Mouse (Mus musculus): ENCODE results near the gene 1700025C18Rik. TPM values are rescaled to one million over a fixed set of nuclear protein-coding genes. Genes with fewer than 3 reads are reported as not detected.
A peak's percentile ranks its signal among the peaks of the same experiment; 100 is the strongest.

The 1700025C18Rik gene
- total RNA-seq, 1 experiment from 2014 or later: not detected

DNA sequence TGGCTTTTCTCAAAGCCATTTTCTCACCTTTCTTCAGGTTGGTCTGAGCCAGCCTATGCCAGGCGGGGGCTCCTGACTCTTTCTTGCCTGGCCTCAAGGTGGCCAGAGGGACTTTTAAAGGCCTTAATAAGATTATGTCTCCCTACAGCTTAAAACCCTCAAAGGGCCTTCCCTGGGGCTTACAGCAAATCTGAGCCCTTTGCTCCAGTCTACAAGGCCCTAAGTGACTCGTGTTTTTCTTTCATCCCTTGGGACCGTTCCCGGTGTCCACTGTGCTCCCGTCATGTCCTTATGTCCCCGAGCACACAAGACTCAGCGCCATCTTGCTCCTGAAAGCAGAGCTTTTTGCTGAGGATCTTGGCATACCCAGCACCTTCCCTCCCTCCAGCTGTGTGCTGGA, 9.3 kb downstream of the 1700025C18Rik start:
- no peak for ATAC-seq (ENCODE audit: extremely low read depth, insufficient number of reproducible peaks, low FRiP score, poor library complexity, severe bottlenecking)

DNA sequence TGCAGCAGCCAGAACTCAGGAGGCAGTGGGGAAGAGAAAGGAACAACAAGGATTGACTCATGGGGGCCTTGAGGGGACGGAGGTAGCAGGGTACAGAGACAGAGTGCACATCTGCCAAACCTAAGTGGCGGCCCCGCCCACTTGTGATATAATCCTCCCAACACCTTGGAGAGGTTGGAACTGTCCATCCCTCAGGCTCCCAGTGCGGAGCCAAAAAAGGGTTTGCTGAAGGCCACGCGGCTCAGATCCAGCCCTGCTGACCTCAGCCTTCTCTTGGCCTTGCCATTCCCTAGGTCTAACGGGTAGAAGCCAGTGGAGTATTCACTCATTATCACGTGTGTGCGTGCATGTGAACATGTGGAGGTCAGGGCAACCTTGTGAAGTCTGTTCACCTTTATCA, 9.9 kb downstream of the 1700025C18Rik start:
- no peak for ATAC-seq (ENCODE audit: extremely low read depth, insufficient number of reproducible peaks, low FRiP score, poor library complexity, severe bottlenecking)

DNA sequence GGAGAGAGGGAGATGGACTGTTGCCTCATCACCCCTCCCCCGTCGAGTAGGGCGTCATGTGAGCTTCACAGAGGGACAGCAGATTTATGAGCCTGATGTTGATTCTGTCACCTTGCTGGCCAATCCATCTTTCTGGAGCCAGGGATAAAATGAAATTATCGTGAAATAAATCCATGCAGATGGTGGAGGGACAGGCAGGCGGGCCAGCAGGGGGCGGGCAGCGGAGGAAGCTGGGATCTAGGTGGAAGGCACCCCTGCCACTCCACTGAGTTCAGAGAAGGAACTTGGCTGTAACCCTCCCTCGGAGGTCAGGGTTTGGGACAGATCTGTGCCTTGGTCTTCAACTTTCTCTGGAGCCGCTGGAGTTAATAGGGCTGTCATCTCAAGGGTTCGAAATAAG, 11.9 kb downstream of the 1700025C18Rik start:
- no peak for ATAC-seq (ENCODE audit: extremely low read depth, insufficient number of reproducible peaks, low FRiP score, poor library complexity, severe bottlenecking)

DNA sequence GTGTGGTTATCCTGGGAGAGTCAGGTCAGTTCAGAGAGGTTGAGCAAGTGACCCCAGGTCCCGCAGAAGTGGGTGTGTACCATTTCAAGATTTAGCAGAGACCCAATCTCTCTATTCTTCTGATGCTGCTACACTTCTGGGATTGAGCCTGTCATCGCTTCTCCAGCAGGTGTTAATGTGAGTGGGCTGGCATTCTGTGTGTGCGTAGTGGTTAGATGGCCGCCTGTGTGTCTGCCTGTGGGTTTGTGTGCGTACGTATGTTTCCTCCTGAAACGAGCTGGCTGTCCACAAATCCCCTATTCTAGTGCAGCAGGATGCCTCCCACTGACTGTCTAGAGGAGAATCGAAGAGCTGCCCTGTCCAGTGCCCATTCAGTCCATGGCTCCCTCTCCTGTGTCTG, 12.5 kb downstream of the 1700025C18Rik start:
- ATAC-seq (ENCODE audit: extremely low read depth, insufficient number of reproducible peaks, low FRiP score, poor library complexity, severe bottlenecking): no peak

DNA sequence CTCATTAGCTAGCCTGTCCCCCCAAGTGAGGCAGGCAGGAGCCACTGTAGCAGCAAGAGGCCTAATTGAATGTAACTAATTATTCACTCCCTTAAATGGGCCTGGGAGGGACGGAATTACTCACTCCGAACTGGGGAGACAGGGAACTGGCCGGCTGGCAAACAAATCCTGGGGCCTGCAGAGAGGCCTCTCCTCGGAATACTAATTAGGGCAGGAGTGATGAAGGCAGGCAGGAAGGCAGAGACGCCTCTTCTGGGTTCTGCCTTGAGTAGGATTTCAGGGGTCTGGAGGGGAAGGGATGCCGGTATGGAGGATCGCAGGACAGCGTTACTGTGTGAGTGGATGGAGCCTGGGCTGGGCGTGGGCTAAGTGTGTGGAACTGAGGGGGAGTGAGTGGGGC, 13.5 kb downstream of the 1700025C18Rik start:
- ATAC-seq (ENCODE audit: extremely low read depth, insufficient number of reproducible peaks, low FRiP score, poor library complexity, severe bottlenecking): no peak

DNA sequence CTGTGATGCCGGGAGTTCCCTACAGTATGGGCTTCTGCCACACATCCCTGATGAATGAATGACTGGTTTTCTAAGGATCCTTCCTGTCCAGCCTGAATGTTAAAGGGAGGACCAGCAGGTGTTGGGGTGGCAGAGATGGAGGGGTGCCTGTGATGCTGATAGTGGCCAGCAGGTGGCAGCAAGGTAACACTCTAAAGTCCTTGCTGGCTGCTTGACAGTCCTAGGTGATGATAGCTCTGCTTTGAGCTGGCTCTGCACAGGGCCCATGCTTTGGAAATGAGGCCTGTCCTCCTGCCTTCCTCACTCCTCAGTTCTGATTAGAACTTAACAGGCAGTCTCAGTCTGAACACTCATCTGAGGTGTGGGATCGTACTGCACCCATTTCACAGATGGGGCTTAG, 15.6 kb downstream of the 1700025C18Rik start:
- ATAC-seq (ENCODE audit: extremely low read depth, insufficient number of reproducible peaks, low FRiP score, poor library complexity, severe bottlenecking): peak; percentile 76

DNA sequence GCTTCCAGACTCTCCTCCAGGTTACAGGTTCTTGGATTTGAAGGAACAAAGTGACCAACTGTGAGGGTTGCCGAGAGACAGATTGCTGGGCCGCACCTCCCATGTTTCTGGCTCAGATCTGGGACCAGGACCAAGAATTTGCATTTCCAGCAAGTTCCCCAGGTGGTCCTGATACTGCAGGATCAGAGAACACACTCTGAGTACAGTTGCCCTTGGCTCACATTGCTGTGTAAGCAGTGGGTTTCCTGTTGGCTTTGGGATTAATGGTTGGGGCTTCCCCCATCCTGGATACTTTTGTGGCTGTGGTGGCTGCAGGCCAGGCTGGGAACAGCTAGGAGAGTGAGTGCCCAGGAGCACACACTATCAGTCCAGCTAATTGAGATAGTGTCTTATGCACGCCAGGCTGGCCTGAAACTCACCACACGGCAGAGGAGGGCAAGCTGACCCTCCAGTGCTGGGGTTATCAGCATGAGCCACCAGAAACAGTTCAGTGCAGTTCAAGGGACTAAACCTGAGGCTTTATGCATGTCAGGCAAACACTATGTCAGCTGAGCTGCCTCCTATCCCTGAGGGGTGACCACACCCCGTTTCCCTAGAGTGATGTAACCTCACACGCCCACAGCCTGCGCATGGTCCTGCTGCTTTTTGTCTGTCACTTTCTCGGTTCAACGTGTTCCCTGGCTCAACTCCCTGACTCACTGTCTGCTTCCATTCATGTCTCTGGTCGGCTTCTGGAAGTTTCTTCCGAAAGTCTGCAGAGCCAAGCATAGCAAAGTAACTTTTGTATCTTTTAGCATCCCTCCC, 16.3 kb downstream of the 1700025C18Rik start:
- no peak for ATAC-seq (ENCODE audit: extremely low read depth, insufficient number of reproducible peaks, low FRiP score, poor library complexity, severe bottlenecking)

DNA sequence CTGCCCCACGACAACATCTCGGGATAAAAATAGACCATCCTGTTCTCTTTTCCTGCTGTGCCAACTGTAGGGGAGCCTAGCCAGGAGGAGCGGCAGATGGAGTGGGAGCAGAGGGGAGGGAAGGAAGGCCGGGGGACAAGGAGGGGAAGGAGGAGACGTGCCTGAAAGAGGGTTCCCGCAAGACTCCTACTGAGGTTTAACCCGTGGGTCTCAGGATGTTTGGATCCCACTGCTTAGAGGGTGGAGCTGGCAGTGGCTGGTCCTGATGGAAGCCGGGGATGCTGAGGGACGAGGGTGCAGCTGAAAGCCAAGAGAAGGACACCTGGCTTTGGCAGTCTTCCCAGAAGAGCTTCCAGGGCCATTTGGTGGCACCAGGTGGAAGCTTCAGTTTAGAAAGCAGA, 17.2 kb downstream of the 1700025C18Rik start:
- no peak for ATAC-seq (ENCODE audit: extremely low read depth, insufficient number of reproducible peaks, low FRiP score, poor library complexity, severe bottlenecking)

DNA sequence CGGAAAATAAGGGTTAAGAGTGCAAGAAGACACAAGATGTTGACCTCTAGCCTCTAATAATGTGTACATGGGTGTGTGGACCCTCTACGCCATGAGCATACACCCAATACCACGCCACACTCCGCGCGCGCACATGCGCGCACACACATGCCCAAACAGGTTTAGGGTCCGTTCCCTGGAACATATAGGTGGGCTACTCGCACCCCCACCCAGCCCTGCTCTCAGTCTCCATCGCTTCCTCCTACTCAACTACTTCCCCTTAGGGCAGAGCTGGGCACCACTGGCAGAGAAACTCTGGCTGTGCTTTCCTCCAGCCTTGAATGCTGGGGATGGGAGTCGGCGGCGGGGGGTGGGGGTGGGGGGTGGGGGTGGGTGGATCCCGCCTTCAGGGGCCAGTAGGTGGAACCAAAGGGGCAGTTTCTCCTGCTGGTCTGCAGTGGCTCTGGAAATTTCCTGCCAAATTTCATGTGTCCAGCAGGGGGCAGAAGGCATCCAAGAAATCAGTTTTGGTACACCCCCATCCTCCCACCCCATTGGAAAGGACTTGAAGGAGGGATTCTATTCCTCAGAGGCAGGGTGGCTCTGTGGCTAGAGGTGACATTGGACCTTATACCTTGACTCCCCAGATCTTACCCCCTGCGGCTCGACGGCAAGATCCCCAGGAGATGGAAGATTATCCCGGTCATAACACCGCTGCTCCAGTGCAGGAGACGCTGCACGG, 20.3 kb downstream of the 1700025C18Rik start:
- ATAC-seq (ENCODE audit: extremely low read depth, insufficient number of reproducible peaks, low FRiP score, poor library complexity, severe bottlenecking): no peak

DNA sequence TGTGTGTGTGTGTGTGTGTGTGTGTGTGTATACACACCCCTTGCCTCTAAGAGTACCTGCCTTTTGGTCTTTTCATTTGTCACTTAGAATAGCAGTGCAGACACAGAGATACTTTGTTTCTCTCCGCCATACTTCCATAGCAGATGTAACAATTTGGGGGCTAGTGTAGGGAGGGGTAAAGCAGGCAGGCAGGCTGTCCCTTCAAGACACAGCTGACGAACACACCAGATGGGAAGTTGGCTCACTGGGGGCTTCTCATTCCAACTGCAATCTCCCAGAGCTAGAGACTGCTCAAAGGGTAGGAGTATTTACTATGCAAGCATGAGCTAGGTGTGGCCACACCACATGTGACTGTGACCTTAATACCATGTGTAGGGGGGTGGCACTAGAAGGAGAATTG, 21.7 kb downstream of the 1700025C18Rik start:
- ATAC-seq (ENCODE audit: extremely low read depth, insufficient number of reproducible peaks, low FRiP score, poor library complexity, severe bottlenecking): no peak

DNA sequence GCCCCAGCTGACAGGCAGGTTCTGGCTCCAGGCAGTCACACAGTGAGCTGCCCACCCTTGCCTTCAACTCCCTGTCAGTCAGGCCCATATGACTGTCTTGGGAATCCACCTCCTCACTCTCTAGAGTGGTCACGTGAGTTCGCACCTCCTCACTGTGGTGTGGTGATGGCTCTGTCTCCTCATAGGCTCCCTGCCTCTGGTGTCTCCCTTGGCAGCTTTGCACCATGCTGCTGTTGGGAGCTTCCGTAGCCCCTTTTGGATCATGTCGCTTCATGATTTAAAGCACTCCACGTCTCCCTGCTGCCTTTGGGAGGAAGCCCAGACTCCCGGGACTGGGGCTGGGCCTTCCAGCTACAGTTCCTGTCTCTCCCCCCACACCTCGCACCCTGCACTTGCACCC, 26.1 kb downstream of the 1700025C18Rik start:
- ATAC-seq (ENCODE audit: extremely low read depth, insufficient number of reproducible peaks, low FRiP score, poor library complexity, severe bottlenecking): no peak

DNA sequence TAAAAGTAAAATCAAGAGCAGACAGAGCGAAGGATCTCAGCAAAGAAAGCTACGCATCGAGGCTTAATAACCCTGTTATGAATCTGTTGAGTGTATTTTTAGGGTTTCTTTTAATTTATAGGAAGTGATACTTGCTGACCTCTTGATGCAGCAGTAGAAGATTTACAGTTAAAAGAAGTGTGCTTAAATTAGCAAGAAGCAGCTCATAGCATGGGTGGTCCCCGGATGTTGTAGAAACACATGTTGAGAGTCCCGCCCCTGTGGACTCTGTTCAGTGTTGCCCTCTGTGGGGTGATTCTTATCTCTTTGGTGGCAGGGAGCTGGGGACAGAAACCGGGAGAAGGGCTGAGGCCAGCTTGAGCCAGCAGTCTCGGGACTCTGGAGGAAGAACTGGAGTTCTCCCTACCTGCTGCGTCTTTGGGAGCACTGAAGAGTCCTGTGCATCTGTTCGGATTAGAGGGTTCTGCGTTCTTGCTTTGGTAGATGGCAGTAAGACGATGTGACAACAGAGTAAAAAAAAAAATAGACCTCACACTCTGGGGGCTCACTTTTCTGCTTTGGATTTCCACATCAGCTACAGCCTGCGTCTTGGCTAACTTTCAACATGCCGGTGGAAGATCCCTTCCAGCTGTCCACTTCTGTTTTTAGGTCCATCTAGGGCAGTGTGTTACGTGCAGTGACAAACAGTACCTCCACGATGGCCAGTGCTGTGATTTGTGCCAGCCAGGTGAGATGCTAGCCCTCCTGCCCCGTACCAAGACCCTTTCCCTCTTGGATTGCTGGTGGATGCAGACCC, 28.7 kb downstream of the 1700025C18Rik start:
- ATAC-seq (ENCODE audit: extremely low read depth, insufficient number of reproducible peaks, low FRiP score, poor library complexity, severe bottlenecking): peak; percentile 59; the same call in 1 of the 2 replicates

DNA sequence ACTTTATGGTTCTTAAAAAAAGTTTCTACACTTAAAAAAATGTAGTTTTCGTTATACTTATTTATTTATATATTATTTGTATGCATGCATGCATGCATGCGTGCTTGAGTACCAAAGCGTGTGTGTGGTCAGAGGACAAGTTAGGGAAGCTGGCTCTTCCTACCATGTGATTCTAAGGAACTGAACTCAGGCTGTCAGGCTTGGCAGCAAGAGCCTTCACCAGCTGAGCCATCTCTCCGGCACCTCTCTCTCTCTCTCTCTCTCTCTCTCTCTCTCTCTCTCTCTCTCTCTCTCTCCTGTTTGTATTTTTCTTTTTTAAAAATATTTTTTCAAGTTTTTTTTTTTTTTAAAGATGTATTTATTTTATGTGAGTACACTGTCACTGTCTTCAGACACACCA, 30.6 kb downstream of the 1700025C18Rik start:
- ATAC-seq (ENCODE audit: extremely low read depth, insufficient number of reproducible peaks, low FRiP score, poor library complexity, severe bottlenecking): no peak

DNA sequence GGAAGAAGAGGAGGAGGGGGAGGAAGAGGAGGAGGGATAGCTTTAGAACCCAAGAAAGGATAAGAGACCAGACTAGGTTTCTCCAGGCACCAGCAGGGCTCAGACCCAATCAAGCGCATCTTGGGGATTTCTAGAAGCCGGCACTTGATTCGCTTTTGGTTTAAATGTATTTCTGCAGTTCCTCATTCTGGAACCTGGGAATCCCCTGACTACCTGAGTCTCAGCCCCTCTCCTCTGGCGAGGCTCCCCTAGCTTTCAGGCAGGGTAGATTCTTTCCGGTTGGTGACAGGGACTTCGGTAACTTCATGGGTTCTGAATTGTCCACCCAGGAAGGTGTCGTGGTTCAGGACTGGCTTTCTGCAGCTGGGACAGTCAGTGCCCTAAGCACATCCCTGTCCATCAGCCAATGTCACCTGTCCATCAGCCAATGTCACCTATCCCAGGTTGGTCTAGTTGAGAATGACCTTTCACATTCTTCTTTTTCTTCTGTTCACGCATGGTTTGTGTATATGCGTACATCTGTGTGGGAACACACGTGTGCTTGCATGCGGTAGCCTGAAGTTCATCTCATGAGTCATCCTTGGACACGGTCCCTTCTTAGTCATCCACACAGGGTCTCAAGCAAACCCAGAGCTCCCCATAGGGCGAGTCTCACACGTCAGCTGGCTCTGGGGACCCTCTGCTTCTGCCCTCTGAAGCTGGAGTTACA, 34.0 kb downstream of the 1700025C18Rik start:
- peak; percentile 61 for ATAC-seq (ENCODE audit: extremely low read depth, insufficient number of reproducible peaks, low FRiP score, poor library complexity, severe bottlenecking)

DNA sequence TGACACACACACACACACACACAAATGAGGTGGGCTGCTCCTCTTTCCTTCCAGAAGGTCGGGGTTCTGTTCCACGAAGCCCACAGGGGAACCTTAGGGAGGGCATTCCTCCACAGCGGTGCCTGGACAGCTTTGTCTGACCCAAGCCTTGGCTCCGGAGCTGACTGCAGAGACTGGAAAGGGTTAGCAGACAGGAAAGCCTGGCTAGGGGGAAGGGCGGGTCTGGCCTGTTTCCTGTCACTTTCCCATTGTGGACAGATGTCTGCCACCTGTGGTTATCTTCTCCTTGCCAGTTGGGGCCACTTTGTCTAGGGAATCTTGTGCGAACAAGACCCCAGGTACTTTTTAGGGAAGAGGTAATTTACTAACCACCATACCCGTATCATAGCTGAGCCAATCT, 34.6 kb downstream of the 1700025C18Rik start:
- no peak for ATAC-seq (ENCODE audit: extremely low read depth, insufficient number of reproducible peaks, low FRiP score, poor library complexity, severe bottlenecking)

DNA sequence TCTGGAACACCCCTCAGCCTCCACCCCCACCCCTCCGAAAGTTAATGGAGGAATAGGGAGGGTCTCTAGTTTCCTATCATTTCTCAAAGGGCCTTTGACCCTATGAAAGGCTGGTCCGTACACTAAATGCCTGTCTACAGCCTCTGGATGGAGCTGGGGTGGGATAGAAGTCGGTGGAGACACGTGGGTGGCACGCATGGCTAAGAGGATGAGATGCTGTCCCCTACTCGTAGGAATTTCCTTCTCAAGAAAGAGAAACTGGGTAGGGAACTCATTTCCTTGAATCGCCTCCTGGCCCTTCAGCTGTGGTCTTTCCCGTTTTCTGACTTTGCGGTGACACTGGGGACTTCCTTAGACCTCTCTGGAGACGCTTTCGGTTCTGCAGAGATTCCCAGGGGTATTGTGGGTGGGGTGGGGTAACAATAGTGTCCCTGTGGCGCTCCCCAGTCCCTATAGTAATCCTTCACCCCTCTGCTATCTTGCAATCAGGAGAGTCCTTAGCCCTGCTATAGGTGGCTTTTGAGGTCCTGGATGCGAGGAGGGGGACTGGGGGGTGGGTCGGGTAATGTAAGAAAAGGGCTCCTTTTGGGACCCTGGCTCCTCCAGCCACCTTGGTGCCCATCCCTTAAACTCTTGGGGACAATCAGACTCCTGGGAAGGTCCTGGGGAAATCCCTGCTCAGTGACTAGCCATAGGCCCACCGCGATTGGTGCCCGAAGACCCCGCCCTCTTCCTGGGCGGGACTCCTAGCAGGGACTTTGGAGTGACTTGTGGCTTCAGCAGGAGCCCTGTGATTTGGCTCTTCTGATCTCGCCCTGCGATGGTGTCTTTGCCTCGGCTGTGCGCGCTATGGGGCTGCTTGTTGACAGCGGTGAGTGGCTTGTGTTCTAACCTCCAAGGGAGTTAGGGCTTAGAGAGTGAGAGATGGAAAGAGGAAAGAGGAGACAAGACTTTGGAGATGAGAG, 35.4 kb downstream of the 1700025C18Rik start, which contains the start of gene Cd40:
Cd40 (plus strand) TSS at position 740 of the 965 bp plus-strand sequence.
- ATAC-seq (ENCODE audit: extremely low read depth, insufficient number of reproducible peaks, low FRiP score, poor library complexity, severe bottlenecking): peak; percentile 73

DNA sequence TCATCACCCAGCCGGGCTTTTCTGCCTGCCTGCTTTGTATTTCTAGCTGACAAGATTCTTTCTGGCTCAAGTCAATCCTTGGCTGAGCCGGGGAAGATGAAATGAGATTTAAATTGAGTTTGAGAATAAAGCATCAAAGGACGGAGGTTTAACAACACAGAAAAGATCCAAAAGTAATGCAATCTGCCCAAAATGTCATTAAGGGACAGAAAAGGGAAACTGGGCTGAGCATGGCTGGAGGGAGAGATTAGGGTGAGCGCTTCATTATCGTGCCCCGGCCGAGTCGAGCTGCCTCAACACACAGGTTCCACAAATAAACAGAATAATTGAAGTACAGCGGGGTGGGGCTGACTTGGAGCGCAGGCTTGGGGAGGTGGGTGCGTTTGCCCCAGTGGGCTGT, 39.0 kb downstream of the 1700025C18Rik start:
- ATAC-seq (ENCODE audit: extremely low read depth, insufficient number of reproducible peaks, low FRiP score, poor library complexity, severe bottlenecking): no peak
